Mouse (Mus musculus): ENCODE measurements at regions not wholly inside any gene's neighbourhood (a gene's known extent, or its start where the extent isn't known, plus 50 kb on each side); places are given as distances from the start of the nearest gene placed in this dataset.

DNA sequence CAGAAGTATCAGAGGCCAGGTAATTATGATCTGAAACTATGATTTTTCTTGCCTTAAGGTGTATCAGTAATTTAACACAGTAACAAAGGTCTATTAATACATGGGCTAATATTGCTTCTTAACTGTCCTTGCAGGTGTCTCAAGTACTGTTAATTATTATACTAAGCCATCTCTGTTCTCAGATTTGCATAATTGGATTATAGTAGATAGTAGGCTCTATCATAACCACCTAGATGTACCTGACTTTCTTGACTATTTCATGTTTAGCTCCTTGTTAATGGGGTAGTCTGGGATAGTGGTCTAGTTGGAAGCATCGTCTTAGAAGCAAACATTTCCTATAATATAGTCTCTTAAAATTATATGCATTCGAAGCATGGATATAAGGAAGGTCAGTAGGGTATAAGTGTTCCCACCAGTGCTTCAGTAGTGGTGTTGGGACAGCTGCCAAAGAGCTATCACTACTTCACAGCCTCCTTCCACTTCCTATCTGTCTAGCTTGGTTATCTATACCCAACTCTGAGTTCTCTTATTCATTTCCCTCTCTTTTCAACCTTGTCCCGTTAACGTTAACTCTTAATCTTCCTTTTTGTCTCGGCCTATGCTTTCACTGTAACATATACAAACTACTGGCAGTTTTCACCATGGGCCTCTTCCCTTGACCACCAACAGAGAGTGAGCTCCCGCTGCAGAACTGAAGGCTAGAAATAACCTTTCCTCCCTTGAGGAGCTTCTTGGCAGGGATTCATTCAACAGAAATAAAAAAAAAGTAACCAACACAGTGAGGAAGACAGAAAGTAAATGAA lies 630.9 kb upstream of the Lcorl start:
- DNase-seq (ENCODE audit: low read depth, low spot score) = no peak

GRCm38 (mm10) chr5:46486740-46487326 lies 629.4 kb upstream of the Lcorl start:
- no peak for DNase-seq (ENCODE audit: low read depth, low spot score)

GRCm38 (mm10) chr5:46456356-46456755 lies 598.9 kb upstream of the Lcorl start:
- DNase-seq (ENCODE audit: low read depth, low spot score) = no peak

GRCm38 (mm10) chr5:46448274-46448673 lies 590.9 kb upstream of the Lcorl start:
- no peak for DNase-seq (ENCODE audit: low read depth, low spot score)

DNA sequence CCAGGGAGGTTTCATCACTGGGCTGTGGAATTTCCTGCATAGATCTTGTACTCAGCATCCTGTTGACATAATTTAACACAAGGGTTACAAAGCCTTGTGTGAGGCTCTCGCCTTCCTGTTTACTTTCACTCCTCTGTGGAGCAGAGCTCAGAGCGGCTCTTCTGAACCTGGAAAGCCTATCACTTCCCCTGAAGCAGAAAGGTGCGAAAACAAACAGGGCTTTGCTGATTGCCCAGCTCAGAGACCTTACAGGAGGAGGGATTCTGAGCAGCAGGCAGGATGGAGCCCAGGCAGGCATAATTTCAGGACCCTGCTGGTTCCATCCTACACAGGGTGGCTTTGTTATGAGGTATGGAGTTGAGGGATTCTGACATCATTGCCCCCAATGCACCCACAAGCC lies 588.4 kb upstream of the Lcorl start:
- DNase-seq (ENCODE audit: low read depth, low spot score) = no peak

GRCm38 (mm10) chr5:46445122-46445521 lies 587.7 kb upstream of the Lcorl start:
- DNase-seq (ENCODE audit: low read depth, low spot score) = no peak

GRCm38 (mm10) chr5:46443805-46444340 lies 586.5 kb upstream of the Lcorl start:
- DNase-seq (ENCODE audit: low read depth, low spot score) = peak; percentile 19

DNA sequence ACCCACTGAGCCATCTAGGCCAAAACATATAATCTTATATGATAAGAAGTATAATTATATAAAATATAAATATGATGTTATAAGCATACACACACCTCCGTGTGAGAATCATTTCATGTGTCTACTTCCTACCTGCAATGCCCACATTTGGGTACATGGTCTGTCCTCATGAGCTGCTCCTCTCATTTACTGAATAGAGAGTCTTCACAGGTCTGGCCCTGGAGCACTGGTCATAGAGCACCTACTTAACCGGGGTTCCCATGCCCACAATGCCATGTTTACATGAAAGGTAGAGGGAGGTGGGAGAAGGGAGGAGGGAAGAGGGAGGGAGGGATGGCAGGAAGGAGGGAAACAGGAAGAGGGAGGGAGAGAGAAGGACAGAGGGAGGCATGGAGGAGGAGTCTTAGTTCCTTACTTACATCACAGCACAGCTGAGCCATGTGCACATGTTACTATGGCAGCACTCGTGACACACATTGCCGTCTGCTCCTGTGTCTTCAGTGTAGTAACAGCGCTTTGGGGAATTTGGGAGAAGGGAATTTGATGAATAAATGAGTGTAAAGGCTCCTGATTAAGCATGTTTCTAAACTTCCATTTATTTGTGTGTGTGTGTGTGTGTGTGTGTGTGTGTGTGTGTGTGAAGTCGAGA lies 585.3 kb upstream of the Lcorl start:
- DNase-seq (ENCODE audit: low read depth, low spot score) = no peak

DNA sequence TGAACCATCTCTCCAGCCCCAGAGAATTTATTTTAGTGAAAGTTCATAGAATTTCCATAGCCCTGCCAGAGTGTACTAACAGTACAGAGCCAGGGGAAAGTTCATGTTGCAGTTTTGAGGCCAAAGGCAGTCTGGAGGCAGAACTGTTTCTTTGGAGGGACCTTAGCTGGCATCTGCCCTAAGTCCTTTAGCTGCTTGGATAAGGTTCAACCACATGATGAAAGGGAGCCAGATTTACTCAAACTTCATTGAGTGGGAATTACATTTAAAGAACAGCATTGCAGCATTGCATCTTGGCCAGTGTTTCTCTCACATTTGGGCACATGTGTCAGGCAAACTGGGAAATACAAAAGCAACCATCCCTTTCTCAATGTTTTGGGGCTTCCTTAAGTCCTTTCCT lies 584.3 kb upstream of the Lcorl start:
- DNase-seq (ENCODE audit: low read depth, low spot score) = no peak

DNA sequence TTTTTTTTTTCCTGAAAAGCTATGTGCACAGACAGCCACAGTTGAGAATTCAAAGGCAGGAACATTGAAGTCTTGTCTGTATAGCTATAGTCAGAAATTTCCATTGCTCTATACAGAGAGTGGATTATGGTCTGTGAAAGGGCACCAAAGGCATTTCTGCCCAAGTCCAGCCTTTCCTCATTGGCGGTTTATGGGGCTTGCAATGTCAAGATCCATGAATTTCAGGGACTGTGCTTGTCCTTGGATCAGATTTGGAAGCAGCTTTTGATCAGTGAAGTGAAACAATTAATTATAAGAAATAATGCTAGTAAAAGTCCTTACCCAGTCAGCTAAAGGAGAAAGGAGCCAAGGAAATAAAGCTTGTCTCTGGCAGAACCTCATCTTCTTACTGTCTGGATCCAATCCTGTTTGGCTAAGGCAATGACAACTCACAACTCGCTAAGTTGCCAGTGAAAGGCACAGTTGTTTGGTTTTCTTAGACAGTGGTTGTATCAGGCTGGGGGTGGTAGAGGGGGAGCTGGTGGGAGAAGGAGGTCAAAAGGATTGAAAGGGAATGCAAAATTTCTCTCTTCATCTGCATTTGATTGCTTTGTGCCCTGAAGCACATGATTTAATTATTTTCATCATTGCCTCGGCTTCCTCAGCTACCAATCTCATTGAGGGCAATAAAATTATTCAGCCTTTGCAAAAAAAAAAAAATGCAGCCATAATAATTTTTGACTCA lies 574.4 kb upstream of the Lcorl start:
- no peak for DNase-seq (ENCODE audit: low read depth, low spot score)

- DNase-seq (ENCODE audit: low read depth, low spot score) = no peak
Measured at GRCm38 (mm10) chr5:46422738-46423137, 565.3 kb upstream of the Lcorl start.

GRCm38 (mm10) chr5:46406969-46407368 lies 549.6 kb upstream of the Lcorl start:
- DNase-seq (ENCODE audit: low read depth, low spot score) = no peak

DNA sequence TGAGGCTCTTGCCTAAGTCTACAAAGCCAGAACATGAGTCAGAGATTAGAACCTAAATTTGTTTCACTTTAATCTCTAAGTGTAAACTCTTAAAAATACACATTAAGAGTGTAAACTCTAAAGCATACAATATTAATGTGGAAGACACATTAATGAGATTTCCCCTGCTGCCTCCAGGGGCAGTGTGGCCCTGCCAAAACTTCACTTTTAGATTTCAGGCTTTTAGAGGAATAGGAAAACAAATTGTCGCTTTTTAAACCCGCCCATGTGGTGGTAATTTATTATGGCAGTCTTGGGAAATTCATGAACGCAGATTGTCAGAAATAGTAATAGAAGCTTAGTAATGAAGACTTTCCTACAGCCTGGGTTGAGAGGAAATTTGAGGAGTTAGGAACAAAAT lies 549.0 kb upstream of the Lcorl start:
- DNase-seq (ENCODE audit: low read depth, low spot score) = no peak

DNA sequence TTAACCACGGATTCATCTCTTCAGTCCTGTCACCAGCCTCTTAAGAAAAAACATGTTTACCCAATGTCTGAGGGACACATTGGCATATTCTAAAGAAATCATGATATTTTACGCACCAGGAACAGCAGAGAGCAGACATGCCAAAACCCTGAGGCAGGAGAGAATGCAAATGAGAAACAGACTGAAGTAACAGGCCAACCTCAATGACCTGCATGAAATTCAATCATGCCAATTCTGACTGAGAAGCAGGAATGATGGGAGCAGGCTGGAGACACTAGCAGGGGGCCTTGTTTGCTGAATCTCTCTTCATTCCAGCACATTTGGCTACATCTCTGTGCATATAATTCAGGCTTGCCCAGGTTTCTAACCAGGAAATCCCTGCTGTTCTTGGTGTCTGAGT lies 529.2 kb upstream of the Lcorl start:
- no peak for DNase-seq (ENCODE audit: low read depth, low spot score)

GRCm38 (mm10) chr5:46367328-46367727 lies 509.9 kb upstream of the Lcorl start:
- no peak for DNase-seq (ENCODE audit: low read depth, low spot score)

DNA sequence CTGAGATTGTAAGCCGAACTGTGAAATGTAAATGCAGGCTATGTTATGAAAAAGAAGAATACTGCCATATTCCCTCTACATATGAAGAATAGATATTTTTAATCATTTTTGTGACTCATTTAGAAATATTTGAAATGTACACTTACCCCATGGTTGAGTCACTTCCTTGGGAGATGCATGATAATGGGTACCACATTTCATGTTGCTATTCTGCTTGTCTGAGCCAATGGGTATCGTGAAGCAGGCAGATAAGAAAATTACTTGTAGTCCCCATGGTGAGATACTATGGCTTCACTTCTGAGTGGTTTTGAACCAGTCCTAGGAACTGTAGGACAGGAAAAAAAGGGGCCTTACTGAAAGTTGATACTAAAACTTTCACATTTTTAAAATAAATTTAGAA lies 506.2 kb upstream of the Lcorl start:
- no peak for DNase-seq (ENCODE audit: low read depth, low spot score)

DNA sequence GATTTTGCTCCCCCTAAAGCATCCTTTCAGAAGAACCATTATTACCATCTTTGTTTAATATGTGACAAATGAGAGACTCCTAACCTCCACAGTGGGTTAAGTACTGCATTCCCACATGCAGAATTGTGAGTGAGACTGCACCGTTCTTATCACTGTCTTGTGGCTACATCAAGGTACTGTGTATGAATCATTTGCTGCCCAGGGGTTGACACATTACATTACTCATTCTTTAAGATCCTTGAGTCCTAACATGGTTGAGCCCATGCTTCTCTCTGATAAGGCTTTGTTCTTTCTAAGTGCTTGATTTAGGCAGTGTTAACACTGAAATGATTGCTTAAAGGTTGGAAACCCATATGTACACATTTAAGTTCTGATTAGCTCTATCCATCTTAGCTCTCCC lies 504.2 kb upstream of the Lcorl start:
- DNase-seq (ENCODE audit: low read depth, low spot score) = no peak

DNA sequence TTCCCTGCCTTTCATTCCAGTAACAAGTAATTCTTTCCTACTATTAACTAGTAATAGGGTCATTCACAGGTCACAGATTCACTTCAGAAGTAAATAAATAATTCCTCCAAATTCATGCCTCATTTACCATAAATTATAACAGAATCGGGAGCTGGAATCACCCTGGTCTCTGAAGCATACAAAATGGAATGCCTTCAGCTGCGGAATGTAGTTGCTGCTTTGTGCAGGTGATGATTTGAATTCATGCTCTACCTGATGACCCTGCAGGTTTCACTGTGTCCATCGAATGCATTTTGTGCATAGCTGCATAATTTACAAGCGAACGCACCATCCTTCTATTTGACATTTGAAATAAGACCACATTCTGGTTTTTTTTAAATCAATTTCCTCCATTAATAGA lies 491.0 kb upstream of the Lcorl start:
- DNase-seq (ENCODE audit: low read depth, low spot score) = no peak

DNA sequence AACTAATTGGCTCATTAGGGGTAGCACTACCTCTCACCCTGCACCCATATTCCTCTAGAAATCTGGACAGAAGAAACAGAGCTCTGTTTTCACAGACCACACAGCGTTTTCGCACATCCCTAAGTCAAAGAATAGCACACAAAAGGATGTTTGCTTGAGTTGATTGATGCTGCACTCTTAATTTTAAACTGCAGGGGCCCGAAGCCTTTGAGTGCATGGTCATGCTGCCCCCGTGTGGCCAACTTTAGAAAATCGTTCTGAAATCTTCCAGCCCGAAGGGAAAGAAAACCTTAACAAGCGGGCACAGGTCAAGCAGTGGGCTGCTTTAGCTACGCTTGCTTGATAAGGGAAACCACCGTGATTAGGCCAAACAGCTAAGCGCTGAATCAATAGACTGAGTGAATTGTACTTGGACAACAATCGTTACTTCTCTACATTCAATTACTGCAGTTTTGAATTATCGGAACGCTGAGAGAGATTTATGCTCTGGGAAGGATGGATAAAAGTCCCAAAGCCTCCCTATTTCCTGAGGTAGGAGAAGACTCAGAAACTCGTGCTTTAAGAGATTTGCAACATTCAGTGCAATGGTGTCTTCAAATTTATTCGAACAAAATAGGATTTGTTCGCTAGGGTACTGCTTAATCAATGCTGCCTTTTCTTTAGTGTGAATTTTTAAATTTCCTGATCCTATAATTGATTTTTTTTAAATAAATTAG lies 490.1 kb upstream of the Lcorl start:
- peak; percentile 79 for DNase-seq (ENCODE audit: low read depth, low spot score)

DNA sequence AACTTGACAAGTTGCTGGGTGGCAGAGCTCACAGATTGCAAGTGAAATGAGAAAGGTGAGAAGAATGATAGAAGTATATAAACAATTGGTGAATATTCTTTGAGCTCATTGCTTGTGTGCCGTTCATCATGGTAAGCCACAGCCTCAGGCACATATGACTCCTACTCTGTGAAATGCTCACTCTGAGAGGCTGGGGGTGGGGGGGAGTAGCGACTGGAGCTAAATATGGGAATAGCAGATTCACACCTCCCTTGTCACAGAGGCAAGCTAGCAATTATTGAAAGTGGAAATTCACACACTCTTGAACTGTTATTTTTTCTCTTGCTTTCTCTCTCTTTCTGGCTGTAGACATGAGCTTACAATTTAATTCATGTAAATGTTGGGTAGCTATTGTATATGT lies 481.0 kb upstream of the Lcorl start:
- no peak for DNase-seq (ENCODE audit: low read depth, low spot score)

DNA sequence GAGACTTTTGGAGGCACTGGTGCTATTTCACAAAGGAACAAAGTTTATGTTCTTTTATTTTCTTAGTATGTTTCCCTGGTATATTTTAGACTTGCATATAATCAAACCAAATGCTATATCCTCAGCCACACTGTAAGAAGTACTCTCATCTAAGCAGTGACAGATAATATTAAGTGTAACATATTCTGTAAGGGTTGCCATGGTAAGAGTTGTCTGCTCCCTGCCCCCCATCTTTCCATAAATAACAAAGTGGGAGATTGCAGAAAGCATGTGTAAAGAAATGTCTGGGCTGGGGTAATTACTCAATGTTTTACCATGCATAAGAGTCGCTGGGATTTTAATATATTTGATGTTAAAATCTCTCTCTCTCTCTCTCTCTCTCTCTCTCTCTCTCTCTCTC lies 473.5 kb upstream of the Lcorl start:
- DNase-seq (ENCODE audit: low read depth, low spot score) = no peak

Measured in retina, postnatal 7 days (tissue).